Mouse (Mus musculus) liver, postnatal 0 days (tissue): ENCODE data around the gene Atp5b.

Experiments used
- CTCF ChIP-seq: sonication (generic); IDR thresholded peaks from 2 replicates; pipeline ENCODE4 v1.5.1; 2016; ENCODE audit warnings: antibody characterized with exemption, low read depth
- EP300 ChIP-seq: IDR thresholded peaks from 2 replicates; pipeline ENCODE4 v1.6.1; 2016; ENCODE audit warnings: antibody characterized with exemption, low read depth, mild to moderate bottlenecking

- peak; percentile 61 for TF ChIP-seq CTCF
- TF ChIP-seq EP300: no peak
These were observed 9.7 kb downstream of the Atp5b start for GRCm38 (mm10) chr10:128092506-128093495.
